Mouse (Mus musculus) intestine, embryonic 14.5 days (tissue): ENCODE results near the gene Ptprcap. TPM values are rescaled to one million over a fixed set of nuclear protein-coding genes. Genes with fewer than 3 reads are reported as not detected.
"Not testable (repeated sequence)": the region's sequence is repeated elsewhere in the genome, so short reads cannot be mapped to it uniquely, and the experiment has no call there.

ENCODE experiments used
- ATAC-seq: fragments of 200-750 bp; cut with Nextera tagmentation; replicated peaks from 2 replicates; pipeline ENCODE4 v1.8.0; 2017; ENCODE audit warnings: low read depth, moderate number of reproducible peaks, moderate TSS enrichment, moderate library complexity; ENCODE audit not compliant: low FRiP score, low TSS enrichment
- DNase-seq: peaks from one replicate; pipeline ENCODE4 v3.0.0-alpha.2; 2018; ENCODE audit warnings: low spot score
- H3K27ac ChIP-seq: fragments of 300-500 bp; sonication (generic); 2 replicates; pipeline ENCODE4 v1.5.1; 2014; ENCODE audit warnings: low read depth, mild to moderate bottlenecking, control low read depth
- H3K27me3 ChIP-seq: fragments of 300-500 bp; sonication (generic); replicated peaks from 2 replicates; pipeline ENCODE4 v1.6.1; 2014; ENCODE audit warnings: low read length, control low read depth; ENCODE audit not compliant: control insufficient read depth, insufficient read depth
- H3K36me3 ChIP-seq: fragments of 300-500 bp; sonication (generic); 2 replicates; pipeline ENCODE4 v1.6.1; 2014; ENCODE audit warnings: low read length, control low read depth; ENCODE audit not compliant: control insufficient read depth, insufficient read depth
- H3K4me1 ChIP-seq: fragments of 300-500 bp; sonication (generic); replicated peaks from 2 replicates; pipeline ENCODE4 v1.6.1; 2014; ENCODE audit warnings: low read length, control low read depth, mixed read lengths; ENCODE audit not compliant: control insufficient read depth, insufficient read depth
- H3K4me2 ChIP-seq: fragments of 300-500 bp; sonication (generic); 2 replicates; pipeline ENCODE4 v1.6.1; 2014; ENCODE audit warnings: low read length
- H3K4me3 ChIP-seq: fragments of 300-500 bp; sonication (generic); 2 replicates; pipeline ENCODE4 v1.5.1; 2014; ENCODE audit warnings: low read depth, low read length, control low read depth, mixed read lengths
- H3K9ac ChIP-seq: fragments of 300-500 bp; sonication (generic); 2 replicates; pipeline ENCODE4 v1.6.1; 2014; ENCODE audit warnings: mild to moderate bottlenecking, low read length
- H3K9me3 ChIP-seq: fragments of 300-500 bp; sonication (generic); 2 replicates; pipeline ENCODE4 v1.6.1; 2016; ENCODE audit warnings: low read length, control low read depth; ENCODE audit not compliant: control insufficient read depth
- WGBS: fragments of 180-500 bp; shearing (Covaris S2); extraction: QIAGEN DNeasy Blood & Tissue Kit; methylation state at CpG from one replicate; pipeline ENCODE4 v1.1.7; 2014; 5-methylcytosine and 5-hydroxymethylcytosine counted together
- polyA plus RNA-seq: library from polyadenylated mRNA; unstranded; fragments of >200 nt; fragmentation: Nextera tagmentation; extraction: Ambion mirVana; gene quantifications from 2 replicates; pipeline ENCODE4 v1.2.1, GENCODE M21; 2014

Gene Ptprcap
- polyA plus RNA-seq, 1 experiment from 2014 or later, result 3.1 TPM

- WGBS, result 49% methylated on average over 6 of the region's 6 CpGs
- not testable (repeated sequence) for H3K4me3 ChIP-seq
Observed at GRCm38 (mm10) chr19:4121896-4122295, 31.5 kb upstream of the Ptprcap start.

GRCm38 (mm10) chr19:4122411-4123370, 30.7 kb upstream of the Ptprcap start:
- Histone ChIP-seq H3K27me3 (no peaks in the 10 kb centered on the region), H3K27ac (no peak overlapping the region), H3K4me1 (peaks cover 20% of the 10 kb centered on the region), H3K4me2 (no peak overlapping the region), H3K9me3 (no peaks in the 10 kb centered on the region), H3K4me3 (no peak overlapping the region), H3K9ac (no peak overlapping the region), H3K36me3 (peaks cover 11% of the 10 kb centered on the region)
- 82% methylated on average over 7 of the region's 7 CpGs for WGBS
- DNase-seq (no peak), ATAC-seq (no peak)

More at GRCm38 (mm10) chr19:4121896-4122295, 31.5 kb upstream of the Ptprcap start:
- ATAC-seq, DNase-seq, H3K9ac ChIP-seq, H3K9me3 ChIP-seq, H3K27ac ChIP-seq, H3K27me3 ChIP-seq: not testable (repeated sequence)
- peaks cover 17% of the 10 kb centered on the region for H3K4me1 ChIP-seq
- H3K4me2 ChIP-seq, result peak overlapping the region; percentile 50
- H3K36me3 ChIP-seq, result peaks cover 19% of the 10 kb centered on the region

- Histone ChIP-seq H3K27ac (no peak overlapping the region), H3K4me3 (no peak overlapping the region), H3K36me3 (peaks cover 14% of the 10 kb centered on the region), H3K4me2 (no peak overlapping the region), H3K9ac (no peak overlapping the region), H3K4me1 (peaks cover 20% of the 10 kb centered on the region), H3K9me3 (no peaks in the 10 kb centered on the region), H3K27me3 (no peaks in the 10 kb centered on the region)
- DNase-seq (no peak), ATAC-seq (no peak)
- WGBS, result 81% methylated on average over 4 of the region's 4 CpGs
Observed at GRCm38 (mm10) chr19:4124432-4124831, 29.0 kb upstream of the Ptprcap start.

- Histone ChIP-seq H3K4me1 (peaks cover 20% of the 10 kb centered on the region), H3K4me2 (peak overlapping the region; percentile 91), H3K4me3 (peak overlapping the region; percentile 98), H3K36me3 (peaks cover 22% of the 10 kb centered on the region), H3K9ac (0 out of 2 replicates have a peak overlapping the region, but pooled peaks have one; percentile 25), H3K27ac (peak overlapping the region; percentile 7; the same call in 1 of the 2 replicates)
- ATAC-seq, result peak; percentile 25
- WGBS, result 16% methylated on average over 2 of the region's 4 CpGs
- not testable (repeated sequence) for H3K27me3 ChIP-seq, H3K9me3 ChIP-seq, DNase-seq
Observed at GRCm38 (mm10) chr19:4125268-4125667, 28.1 kb upstream of the Ptprcap start.

GRCm38 (mm10) chr19:4125741-4126696, 27.4 kb upstream of the Ptprcap start, which contains the start of gene Aip:
Gene Aip, minus strand, starts transcription at chr19:4125858.
- Histone ChIP-seq H3K27ac (peak within 1 kb of the TSS; percentile 57), H3K36me3 (peaks cover 28% of the 10 kb centered on the region), H3K4me2 (peak within 1 kb of the TSS; percentile 91), H3K9me3 (no peaks in the 10 kb centered on the region), H3K4me3 (peak within 1 kb of the TSS; percentile 98), H3K4me1 (peaks cover 13% of the 10 kb centered on the region), H3K9ac (peak within 1 kb of the TSS; percentile 84), H3K27me3 (no peaks in the 10 kb centered on the region)
- 1% methylated on average over 64 of the region's 64 CpGs for WGBS
- DNase-seq, result peak; percentile 96
- ATAC-seq, result peak; percentile 93

- no peaks in the 10 kb centered on the region for H3K9me3 ChIP-seq
- peak overlapping the region; percentile 91 for H3K4me2 ChIP-seq
- H3K9ac ChIP-seq, result peak overlapping the region; percentile 84
- H3K36me3 ChIP-seq, result peaks cover 37% of the 10 kb centered on the region
- no peak for DNase-seq
- 52% methylated on average over 6 of the region's 7 CpGs for WGBS
- H3K4me3 ChIP-seq, result peak overlapping the region; percentile 98
- H3K4me1 ChIP-seq, result peaks cover 13% of the 10 kb centered on the region
- ATAC-seq, result no peak
- no peak overlapping the region for H3K27ac ChIP-seq
- no peaks in the 10 kb centered on the region for H3K27me3 ChIP-seq
Observed at GRCm38 (mm10) chr19:4126759-4127495, 26.5 kb upstream of the Ptprcap start.

- peaks cover 52% of the 10 kb centered on the region for H3K36me3 ChIP-seq
- H3K27me3 ChIP-seq, result no peaks in the 10 kb centered on the region
- peaks cover 13% of the 10 kb centered on the region for H3K4me1 ChIP-seq
- no peak overlapping the region for H3K4me2 ChIP-seq
- ATAC-seq (no peak), DNase-seq (no peak)
- WGBS, result 91% methylated on average over 7 of the region's 7 CpGs
- H3K4me3 ChIP-seq, result no peak overlapping the region
- no peaks in the 10 kb centered on the region for H3K9me3 ChIP-seq
- no peak overlapping the region for H3K9ac ChIP-seq
- H3K27ac ChIP-seq, result no peak overlapping the region
Observed at GRCm38 (mm10) chr19:4129462-4129861, 23.9 kb upstream of the Ptprcap start.

- Histone ChIP-seq H3K9ac (no peak overlapping the region), H3K36me3 (peaks cover 52% of the 10 kb centered on the region), H3K4me3 (no peak overlapping the region), H3K4me1 (peaks cover 8% of the 10 kb centered on the region), H3K27me3 (no peaks in the 10 kb centered on the region), H3K4me2 (no peak overlapping the region), H3K9me3 (no peaks in the 10 kb centered on the region), H3K27ac (no peak overlapping the region)
- DNase-seq, result no peak
- ATAC-seq, result no peak
- WGBS, result 86% methylated on average over 4 of the region's 4 CpGs
Observed at GRCm38 (mm10) chr19:4130106-4130505, 23.3 kb upstream of the Ptprcap start.
